Mouse (Mus musculus): ENCODE measurements around the gene Flt1.

DNA sequence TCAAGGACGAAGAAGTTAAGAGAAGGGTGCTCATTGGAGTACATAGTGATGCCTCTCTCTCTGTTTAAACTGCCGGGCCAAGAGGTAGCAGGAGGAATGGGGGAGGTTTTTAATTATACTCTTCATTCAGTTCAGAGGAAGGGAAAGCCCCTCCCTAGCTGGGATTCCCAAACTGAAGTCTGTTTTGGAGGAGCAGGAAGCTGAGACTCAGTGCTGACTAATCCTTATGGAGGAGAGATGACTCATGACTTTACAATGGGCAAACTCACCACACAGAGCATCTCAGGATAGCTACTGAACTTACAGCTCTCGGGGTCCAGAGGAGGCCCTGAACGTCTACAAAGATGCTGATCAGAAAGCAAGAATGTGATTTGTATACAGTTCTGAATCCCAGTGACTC, 18.3 kb downstream of the Flt1 start:
- TF ChIP-seq POLR2A (IDR thresholded peaks at IDR 0.05; ENCODE audit: borderline replicate concordance, extremely low read depth, low read depth, low read length) (no peak), CTCF (IDR thresholded peaks at IDR 0.05; ENCODE audit: insufficient read depth, low read length) (no peak)

All from lung, adult 2 months (tissue).